Mouse (Mus musculus) forebrain, postnatal 0 days (tissue): Measurements from ENCODE around the gene Engase. TPM values are rescaled to one million over a fixed set of nuclear protein-coding genes. Genes with fewer than 3 reads are reported as not detected.

Source experiments
- ATAC-seq: fragments of 200-750 bp; cut with Nextera tagmentation; 2 replicates; pipeline ENCODE4 v1.8.0; 2017; ENCODE audit warnings: mild to moderate bottlenecking, moderate library complexity
- DNase-seq: peaks from one replicate; pipeline ENCODE4 v3.0.0-alpha.2; 2015
- H3K27ac ChIP-seq: fragments of 300-500 bp; sonication (generic); 2 replicates; pipeline ENCODE4 v1.5.1; 2014; ENCODE audit warnings: low read depth, mild to moderate bottlenecking, antibody characterized with exemption, low read length, moderate library complexity, mixed read lengths
- H3K27me3 ChIP-seq: fragments of 300-500 bp; sonication (generic); 2 replicates; pipeline ENCODE4 v1.6.1; 2014; ENCODE audit warnings: mild to moderate bottlenecking, low read length, mixed read lengths; ENCODE audit not compliant: insufficient read depth
- H3K36me3 ChIP-seq: fragments of 300-500 bp; sonication (generic); 2 replicates; pipeline ENCODE4 v1.6.1; 2014; ENCODE audit warnings: mild to moderate bottlenecking, moderate library complexity; ENCODE audit not compliant: insufficient read depth
- H3K4me1 ChIP-seq: fragments of 300-500 bp; sonication (generic); 2 replicates; pipeline ENCODE4 v1.6.1; 2014; ENCODE audit warnings: antibody characterized with exemption; ENCODE audit not compliant: insufficient read depth
- H3K4me2 ChIP-seq: fragments of 300-500 bp; sonication (generic); 2 replicates; pipeline ENCODE4 v1.6.1; 2014; ENCODE audit warnings: low read depth, mild to moderate bottlenecking, moderate library complexity
- H3K4me3 ChIP-seq: fragments of 300-500 bp; sonication (generic); 2 replicates; pipeline ENCODE4 v1.5.1; 2014; ENCODE audit warnings: low read depth, low read length, mixed read lengths
- H3K9ac ChIP-seq: fragments of 300-500 bp; sonication (generic); 2 replicates; pipeline ENCODE4 v1.6.1; 2014; ENCODE audit warnings: mild to moderate bottlenecking
- H3K9me3 ChIP-seq: fragments of 300-500 bp; sonication (generic); 2 replicates; pipeline ENCODE4 v1.6.1; 2016; ENCODE audit warnings: low read length
- CTCF ChIP-seq: sonication (generic); IDR thresholded peaks from 2 replicates; pipeline ENCODE4 v1.5.1; 2016; ENCODE audit warnings: antibody characterized with exemption, control low read depth, low read depth
- WGBS: fragments of 180-500 bp; shearing (Covaris S2); extraction: QIAGEN DNeasy Blood & Tissue Kit; methylation state at CpG from one replicate; pipeline ENCODE4 v1.1.7; 2014; 5-methylcytosine and 5-hydroxymethylcytosine counted together
- polyA plus RNA-seq: library from polyadenylated mRNA; unstranded; fragments of >200 nt; fragmentation: Nextera tagmentation; extraction: Ambion mirVana; gene quantifications from 2 replicates; pipeline ENCODE4 v1.2.1, GENCODE M21; 2015
- total RNA-seq: library from RNA; depleted of rRNA; stranded (reverse); fragments of >200 nt; gene quantifications from 2 replicates; pipeline ENCODE4 v1.2.3, GENCODE M21; 2014

The Engase gene
- total and polyA plus RNA-seq, 2 experiments from 2014 or later = 5.7 to 8.1 TPM

DNA sequence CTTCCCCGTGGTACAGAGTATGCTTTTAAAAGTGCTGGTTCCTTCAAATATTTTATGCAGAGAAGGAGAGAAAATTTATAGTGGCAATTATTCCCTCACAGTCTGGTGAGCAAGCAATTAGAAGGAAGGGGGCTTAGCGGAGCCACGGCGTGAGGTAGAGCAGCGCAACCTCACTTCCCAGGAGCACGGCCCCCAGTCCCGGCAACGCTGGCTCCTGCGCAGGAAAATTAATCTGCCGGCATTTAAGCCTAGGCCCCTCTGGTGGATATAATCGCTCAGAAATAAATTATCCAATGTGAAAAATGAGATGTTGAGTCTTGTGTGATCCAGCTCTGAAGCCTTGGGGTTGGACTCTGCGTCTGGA is 12.3 kb downstream of the Engase start:
- WGBS = 64% methylated on average over 12 of the region's 12 CpGs

DNA sequence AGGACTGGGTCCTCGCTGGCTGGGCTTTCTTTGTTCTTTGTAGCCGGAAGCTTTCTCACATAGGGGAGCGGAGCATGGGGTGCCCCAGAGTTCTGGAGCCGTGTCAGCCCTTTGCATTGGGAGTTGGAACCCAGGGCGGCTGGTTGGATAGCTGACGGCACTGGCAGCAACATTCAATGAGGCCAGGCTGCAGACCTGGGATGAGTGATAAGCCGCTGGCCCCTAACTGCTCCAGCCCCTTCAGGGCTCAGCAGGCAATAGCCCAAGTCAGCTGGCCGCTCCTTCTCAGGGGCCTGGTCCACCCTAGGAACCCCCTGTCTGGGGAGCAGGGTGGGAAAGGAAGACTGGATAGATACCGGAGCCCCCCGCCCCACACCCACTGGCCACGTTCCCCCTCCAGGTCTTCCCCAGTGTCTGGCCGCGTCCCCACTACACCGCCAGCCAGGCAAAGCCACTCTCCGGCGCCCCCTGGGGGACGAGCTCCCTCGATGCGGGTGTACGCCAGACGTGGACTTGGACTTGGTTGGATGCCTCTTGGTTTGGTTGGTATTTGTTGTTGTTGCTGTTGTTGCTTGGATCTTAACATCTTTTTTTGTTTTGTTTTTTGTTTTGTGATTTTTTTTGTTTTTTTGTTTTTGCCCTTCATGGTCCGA is 14.1 kb downstream of the Engase start:
- ATAC-seq (peak; percentile 50), DNase-seq (peak; percentile 65)
- Histone ChIP-seq H3K4me3 (no peak overlapping the region), H3K36me3 (peaks cover 10% of the 10 kb centered on the region; the same call in 1 of the 2 replicates), H3K27ac (no peak overlapping the region), H3K4me2 (no peak overlapping the region), H3K9me3 (no peaks in the 10 kb centered on the region), H3K27me3 (no peaks in the 10 kb centered on the region), H3K4me1 (no peaks in the 10 kb centered on the region), H3K9ac (no peak overlapping the region)
- peak; percentile 79 for TF ChIP-seq CTCF
- WGBS = 18% methylated on average over 22 of the region's 22 CpGs

More for the DNA sequence above, 12.3 kb downstream of the Engase start:
- ATAC-seq = peak; percentile 25; the same call in 1 of the 2 replicates
- TF ChIP-seq CTCF = no peak
- Histone ChIP-seq H3K4me3 (no peak overlapping the region), H3K27ac (no peak overlapping the region), H3K4me1 (no peaks in the 10 kb centered on the region), H3K9ac (no peak overlapping the region), H3K4me2 (no peak overlapping the region), H3K27me3 (no peaks in the 10 kb centered on the region), H3K36me3 (peaks cover 7% of the 10 kb centered on the region; the same call in 1 of the 2 replicates), H3K9me3 (no peaks in the 10 kb centered on the region)
- DNase-seq = no peak

DNA sequence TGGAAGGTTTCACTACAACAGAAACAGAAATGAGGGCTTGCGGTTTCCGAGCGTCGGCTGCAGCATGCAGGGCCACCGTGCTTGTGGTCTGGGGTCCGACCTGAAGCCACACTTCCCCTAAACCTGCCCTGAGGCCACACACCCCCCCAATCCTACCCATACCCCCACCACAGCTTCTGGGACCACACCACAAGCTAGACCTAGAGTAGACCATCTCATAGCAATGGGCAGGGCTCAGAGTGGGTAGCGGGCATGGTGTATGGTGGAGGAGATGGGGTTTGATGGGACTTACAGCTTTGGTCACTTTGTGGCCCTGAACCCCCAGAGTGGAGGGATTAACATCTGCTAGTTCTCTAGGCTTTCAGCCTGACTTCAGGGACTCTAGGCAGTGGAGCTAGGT is 14.6 kb downstream of the Engase start:
- TF ChIP-seq CTCF = no peak
- WGBS = 89% methylated on average over 7 of the region's 7 CpGs
- peaks cover 10% of the 10 kb centered on the region; the same call in 1 of the 2 replicates for H3K36me3 ChIP-seq
- H3K4me2 ChIP-seq = no peak overlapping the region
- H3K9ac ChIP-seq = no peak overlapping the region
- DNase-seq (no peak), ATAC-seq (no peak)
- H3K27me3 ChIP-seq = no peaks in the 10 kb centered on the region
- no peak overlapping the region for H3K4me3 ChIP-seq
- no peak overlapping the region for H3K27ac ChIP-seq
- no peaks in the 10 kb centered on the region for H3K9me3 ChIP-seq
- H3K4me1 ChIP-seq = no peaks in the 10 kb centered on the region

DNA sequence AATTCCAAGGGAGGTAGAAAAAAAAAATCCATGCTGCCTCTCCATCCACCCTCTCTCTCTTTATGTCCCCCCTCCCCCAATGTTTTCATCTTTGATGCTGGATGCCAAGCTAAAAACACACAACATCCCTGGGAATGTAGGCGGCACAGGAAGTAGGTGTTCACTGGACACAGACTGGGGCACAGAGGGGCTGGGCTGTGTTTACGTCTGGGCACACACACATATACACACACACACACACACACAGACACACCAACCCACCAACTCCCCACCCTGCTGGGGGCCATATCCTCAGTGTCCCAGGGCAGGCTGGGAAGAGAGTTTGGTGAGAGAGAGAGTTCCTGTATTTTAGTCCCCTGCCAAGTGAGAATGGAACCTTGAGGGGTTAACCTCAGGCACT is 16.8 kb downstream of the Engase start:
- Histone ChIP-seq H3K27me3 (no peaks in the 10 kb centered on the region), H3K9me3 (no peaks in the 10 kb centered on the region), H3K4me1 (no peaks in the 10 kb centered on the region), H3K9ac (no peak overlapping the region), H3K4me3 (no peak overlapping the region), H3K27ac (no peak overlapping the region), H3K4me2 (no peak overlapping the region), H3K36me3 (peaks cover 2% of the 10 kb centered on the region; the same call in 1 of the 2 replicates)
- ATAC-seq = no peak
- DNase-seq = no peak
- TF ChIP-seq CTCF = no peak
- WGBS = 88% methylated on average over 2 of the region's 2 CpGs

DNA sequence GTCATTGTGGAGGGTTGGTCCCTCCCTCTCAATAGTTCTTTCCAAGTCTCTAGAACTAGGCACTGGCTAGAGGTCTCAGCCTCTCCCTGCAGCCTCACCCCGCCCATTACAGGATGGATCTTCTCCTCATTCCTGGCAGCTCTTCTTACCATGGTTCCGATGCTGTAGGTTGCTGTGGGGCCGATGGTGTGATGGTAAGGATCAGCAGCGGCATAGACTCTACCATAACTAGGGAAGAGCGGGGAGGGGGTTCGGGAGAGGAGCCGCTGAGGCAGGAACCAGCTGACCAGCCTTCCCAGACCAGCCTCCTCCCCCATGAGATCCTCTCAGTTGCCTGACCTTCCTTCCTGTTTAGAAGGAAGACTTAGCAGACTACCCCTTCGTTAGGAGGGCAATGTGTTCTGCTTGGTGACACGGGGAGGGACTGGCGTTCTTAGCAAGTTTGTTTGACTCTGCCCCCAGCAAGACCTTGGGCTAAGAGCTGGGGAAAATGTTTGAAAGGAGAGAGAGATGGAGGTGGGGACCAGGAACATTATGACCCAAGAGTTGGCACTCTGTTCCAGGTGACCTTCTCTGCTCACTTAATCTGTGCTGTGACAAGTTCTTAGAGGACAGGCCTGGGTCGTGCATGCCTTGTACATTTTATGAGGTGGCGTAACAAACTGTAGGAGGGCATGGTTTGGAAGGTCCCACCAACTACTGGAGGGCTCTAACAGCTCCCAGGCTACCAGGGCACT is 17.5 kb downstream of the Engase start:
- no peak overlapping the region for H3K4me2 ChIP-seq
- ATAC-seq (no peak), DNase-seq (no peak)
- no peaks in the 10 kb centered on the region for H3K4me1 ChIP-seq
- no peak overlapping the region for H3K4me3 ChIP-seq
- H3K27me3 ChIP-seq = no peaks in the 10 kb centered on the region
- no peak overlapping the region for H3K27ac ChIP-seq
- no peak overlapping the region for H3K9ac ChIP-seq
- no peak for TF ChIP-seq CTCF
- no peaks in the 10 kb centered on the region for H3K9me3 ChIP-seq
- peaks cover 2% of the 10 kb centered on the region; the same call in 1 of the 2 replicates for H3K36me3 ChIP-seq
- WGBS = 84% methylated on average over 12 of the region's 12 CpGs

DNA sequence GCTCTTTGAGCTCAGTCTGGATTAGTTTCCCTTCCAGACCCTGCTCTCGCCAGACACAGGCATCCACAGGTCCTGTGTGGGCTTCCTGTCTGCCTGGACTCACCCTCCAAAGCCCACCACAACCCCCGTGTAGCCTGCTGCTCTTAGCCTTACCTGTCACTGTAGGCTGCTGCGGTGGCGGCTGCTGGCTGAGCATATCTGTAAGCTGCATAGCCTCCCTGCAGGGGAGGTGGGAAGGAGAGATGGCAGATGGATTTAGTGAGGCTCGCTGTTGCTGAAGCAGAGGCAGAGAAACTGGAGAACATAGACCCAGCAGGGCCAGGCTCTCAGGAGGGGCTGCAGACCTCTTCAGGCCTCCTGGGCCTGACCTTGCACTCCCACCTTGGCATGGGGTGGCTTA is 18.4 kb downstream of the Engase start:
- Histone ChIP-seq H3K4me3 (no peak overlapping the region), H3K4me1 (no peaks in the 10 kb centered on the region), H3K4me2 (no peak overlapping the region), H3K27ac (no peak overlapping the region), H3K9ac (no peak overlapping the region), H3K9me3 (no peaks in the 10 kb centered on the region), H3K36me3 (peaks cover 2% of the 10 kb centered on the region; the same call in 1 of the 2 replicates), H3K27me3 (no peaks in the 10 kb centered on the region)
- WGBS = 41% methylated on average over 5 of the region's 5 CpGs
- ATAC-seq (no peak), DNase-seq (no peak)
- TF ChIP-seq CTCF = no peak

DNA sequence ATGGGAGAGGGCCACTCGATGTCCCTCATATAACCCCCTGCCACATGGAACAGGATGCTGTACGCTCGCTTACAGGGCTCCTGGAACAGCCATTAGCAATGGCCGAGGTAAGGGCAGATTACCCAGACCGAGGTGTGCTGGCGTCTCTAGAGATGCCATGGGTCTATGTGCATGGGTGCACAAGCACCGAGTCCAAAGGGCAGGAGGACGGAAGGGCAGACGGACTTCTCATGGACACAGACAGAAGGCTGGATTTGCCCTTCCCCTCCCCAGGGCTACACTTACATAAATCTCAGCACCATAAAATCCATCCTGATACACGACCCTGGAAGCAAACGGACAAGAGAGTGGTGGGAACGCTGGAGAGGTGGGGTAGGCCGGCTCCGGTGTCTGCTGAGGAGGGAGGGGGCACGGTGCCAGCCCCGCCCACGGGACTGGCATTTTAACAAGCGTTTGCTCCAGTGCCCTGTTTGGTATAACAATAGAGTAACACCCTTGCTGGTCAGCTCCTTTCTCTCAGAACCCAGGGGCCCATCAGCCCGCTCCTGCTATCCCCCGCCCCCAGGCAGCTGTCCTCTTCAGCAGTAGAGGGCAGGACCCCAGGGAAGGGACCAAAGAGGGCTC is 19.5 kb downstream of the Engase start:
- Histone ChIP-seq H3K4me3 (no peak overlapping the region), H3K27me3 (no peaks in the 10 kb centered on the region), H3K36me3 (peaks cover 5% of the 10 kb centered on the region; the same call in 1 of the 2 replicates), H3K4me2 (no peak overlapping the region), H3K4me1 (no peaks in the 10 kb centered on the region), H3K27ac (no peak overlapping the region), H3K9ac (no peak overlapping the region), H3K9me3 (no peaks in the 10 kb centered on the region)
- 51% methylated on average over 20 of the region's 20 CpGs for WGBS
- ATAC-seq (no peak), DNase-seq (no peak)
- no peak for TF ChIP-seq CTCF
